In the genomic region with DNA sequence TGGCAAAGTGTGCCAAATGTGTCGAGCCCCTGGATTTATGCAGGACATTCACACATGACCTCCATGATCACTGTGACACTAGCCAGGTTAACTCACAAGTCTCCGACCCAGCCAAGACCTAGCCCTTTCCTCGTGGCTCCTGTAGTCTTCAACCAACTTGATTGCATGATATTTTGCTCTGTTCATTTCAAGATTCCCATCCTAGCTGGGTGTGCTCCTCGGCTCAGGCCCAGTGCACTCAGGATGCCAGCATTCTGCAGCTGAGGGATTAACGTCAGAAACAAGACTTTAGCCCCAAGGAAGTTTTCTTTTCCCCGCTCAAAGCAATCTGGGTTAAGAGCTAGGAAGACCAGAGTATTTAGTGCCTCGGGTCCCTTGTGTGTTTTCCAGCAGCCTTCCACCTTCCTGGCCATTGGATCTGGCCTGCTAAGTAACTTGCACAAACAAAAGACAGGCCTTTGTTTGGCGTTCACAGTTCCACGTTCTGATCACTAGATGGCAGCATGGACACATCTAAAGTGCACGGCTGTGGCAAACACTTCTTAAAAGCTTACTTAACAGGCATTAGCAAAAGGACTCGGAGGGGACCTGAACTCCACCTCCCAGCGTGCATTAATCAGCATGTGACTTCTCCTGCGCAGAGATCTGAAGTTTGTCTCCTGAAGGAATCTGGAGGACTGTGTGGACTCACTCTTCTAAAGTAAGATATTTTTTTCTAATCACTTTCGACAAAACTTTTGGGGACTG, we compare ENCODE assay signal across 8 mouse cellular contexts. TPM values are rescaled to one million over a fixed set of nuclear protein-coding genes. Genes with fewer than 3 reads are reported as not detected.
DNase-seq lines count a peak whose midpoint lies in the region; ATAC-seq lines count a peak whose summit lies in the region.

A gene (plus strand): TSS at position 553 of the 747 bp plus-strand sequence.

- H3K27me3 ChIP-seq in hindbrain, embryonic 15.5 days = no peaks in the 10 kb centered on the region

- H3K27ac ChIP-seq in hindbrain, embryonic 15.5 days (replicated peaks) = peak within 1 kb of the TSS; percentile 56

- DNase-seq in T-cell, adult 2 months (ENCODE audit: low spot score) = peak; percentile 62
- DNase-seq in cerebellum, postnatal 36 days = peak; percentile 60 to 71
- peak; percentile 80 for DNase-seq in gastrocnemius, adult 18-20 months (ENCODE audit: low spot score)
- peak; percentile 67 to 73 for DNase-seq in layer of hippocampus, postnatal 36 days
- DNase-seq in lung, postnatal 36 days = peak; percentile 92
- DNase-seq in right cerebral cortex, adult 18-20 months = peak; percentile 75
- DNase-seq in urinary bladder, postnatal 25 days (ENCODE audit: low spot score) = peak; percentile 54

- 24% methylated on average over 14 of the region's 14 CpGs for WGBS in hindbrain, embryonic 15.5 days

- H3K9me3 ChIP-seq in hindbrain, embryonic 15.5 days = no peaks in the 10 kb centered on the region

- peak; percentile 92 for ATAC-seq in hindbrain, embryonic 15.5 days (ENCODE audit: low FRiP score, low read depth)

- peak within 1 kb of the TSS; percentile 24; the same call in 1 of the 2 replicates for H3K4me2 ChIP-seq in hindbrain, embryonic 15.5 days

- peaks cover 5% of the 10 kb centered on the region; the same call in 1 of the 2 replicates for H3K4me1 ChIP-seq in hindbrain, embryonic 15.5 days (replicated peaks)

- H3K36me3 ChIP-seq in hindbrain, embryonic 15.5 days = no peaks in the 10 kb centered on the region

- peak within 1 kb of the TSS; percentile 22; the same call in 1 of the 2 replicates for H3K9ac ChIP-seq in hindbrain, embryonic 15.5 days

- H3K4me3 ChIP-seq in hindbrain, embryonic 15.5 days = no peak within 1 kb of the TSS

RNA-seq across cellular contexts. Expression of the gene that starts here (rescaled TPM):
- total RNA-seq in gastrocnemius, adult 18-20 months (2021) = 1 to 10 TPM; 1.6 to 2.6 TPM
- 3.5 and 3.6 TPM in 2 replicates for polyA plus RNA-seq in hindbrain, embryonic 15.5 days (2015; fragmentation: Nextera tagmentation; extraction: Ambion mirVana)
- 1 to 10 TPM; 2.9 to 5.7 TPM for total RNA-seq in layer of hippocampus, postnatal 36 days (2021)
